Mouse (Mus musculus) embryonic facial prominence, embryonic 15.5 days (tissue): ENCODE measurements around the gene Gsc. TPM values are rescaled to one million over a fixed set of nuclear protein-coding genes. Genes with fewer than 3 reads are reported as not detected.

Experiments used
- ATAC-seq: fragments of 200-750 bp; cut with Nextera tagmentation; 2 replicates; pipeline ENCODE4 v1.8.0; 2017; ENCODE audit warnings: low read depth, moderate TSS enrichment; ENCODE audit not compliant: insufficient number of reproducible peaks, low FRiP score, low TSS enrichment
- H3K27ac ChIP-seq: fragments of 300-500 bp; sonication (generic); replicated peaks from 2 replicates; pipeline ENCODE4 v1.5.1; 2015; ENCODE audit warnings: mild to moderate bottlenecking, inconsistent platforms
- H3K27me3 ChIP-seq: fragments of 300-500 bp; sonication (generic); 2 replicates; pipeline ENCODE4 v1.6.1; 2015; ENCODE audit warnings: inconsistent platforms
- H3K36me3 ChIP-seq: fragments of 300-500 bp; sonication (generic); 2 replicates; pipeline ENCODE4 v1.6.1; 2015; ENCODE audit warnings: mild to moderate bottlenecking, inconsistent platforms
- H3K4me1 ChIP-seq: fragments of 300-500 bp; sonication (generic); 2 replicates; pipeline ENCODE4 v1.6.1; 2015; ENCODE audit warnings: inconsistent platforms
- H3K4me2 ChIP-seq: fragments of 300-500 bp; sonication (generic); replicated peaks from 2 replicates; pipeline ENCODE4 v1.6.1; 2015; ENCODE audit warnings: mild to moderate bottlenecking, inconsistent platforms
- H3K4me3 ChIP-seq: fragments of 300-500 bp; sonication (generic); replicated peaks from 2 replicates; pipeline ENCODE4 v1.5.1; 2015; ENCODE audit warnings: mild to moderate bottlenecking, inconsistent platforms
- H3K9ac ChIP-seq: fragments of 300-500 bp; sonication (generic); 2 replicates; pipeline ENCODE4 v1.6.1; 2015; ENCODE audit warnings: inconsistent platforms
- H3K9me3 ChIP-seq: fragments of 300-500 bp; sonication (generic); replicated peaks from 2 replicates; pipeline ENCODE4 v1.6.1; 2016; ENCODE audit warnings: inconsistent platforms
- WGBS: fragments of 180-500 bp; shearing (Covaris S2); methylation state at CpG from one replicate; pipeline ENCODE4 v1.1.7; 2015; 5-methylcytosine and 5-hydroxymethylcytosine counted together
- polyA plus RNA-seq: library from polyadenylated mRNA; unstranded; fragments of >200 nt; fragmentation: Nextera tagmentation; extraction: Ambion mirVana; gene quantifications from 2 replicates; pipeline ENCODE4 v1.2.1, GENCODE M21; 2015

The Gsc gene
- polyA plus RNA-seq, 1 experiment from 2014 or later, result 13.8 TPM

- WGBS, result 17% methylated on average over 22 of the region's 22 CpGs
- Histone ChIP-seq H3K27ac (no peak overlapping the region; the same call in 1 of the 2 replicates), H3K9ac (no peak overlapping the region), H3K4me1 (peaks cover 36% of the 10 kb centered on the region), H3K9me3 (no peaks in the 10 kb centered on the region), H3K27me3 (peaks cover 68% of the 10 kb centered on the region), H3K4me3 (peak overlapping the region; percentile 62), H3K36me3 (no peaks in the 10 kb centered on the region), H3K4me2 (peak overlapping the region; percentile 91)
- ATAC-seq, result no peak
These were observed 2.0 kb upstream of the Gsc start for GRCm38 (mm10) chr12:104474881-104475740.

- H3K27ac ChIP-seq, result peak overlapping the region; percentile 68
- no peaks in the 10 kb centered on the region for H3K9me3 ChIP-seq
- H3K9ac ChIP-seq, result peak overlapping the region; percentile 18
- WGBS, result 7% methylated on average over 42 of the region's 42 CpGs
- no peaks in the 10 kb centered on the region for H3K36me3 ChIP-seq
- H3K4me2 ChIP-seq, result peak overlapping the region; percentile 91
- no peak for ATAC-seq
- peaks cover 36% of the 10 kb centered on the region for H3K4me1 ChIP-seq
- H3K27me3 ChIP-seq, result peaks cover 70% of the 10 kb centered on the region
- H3K4me3 ChIP-seq, result peak overlapping the region; percentile 62
These were observed 1.2 kb upstream of the Gsc start for GRCm38 (mm10) chr12:104474191-104474871.

GRCm38 (mm10) chr12:104473492-104473891, 362 bp upstream of the Gsc start:
- Histone ChIP-seq H3K27ac (peak overlapping the region; percentile 68), H3K4me1 (peaks cover 38% of the 10 kb centered on the region), H3K36me3 (no peaks in the 10 kb centered on the region), H3K27me3 (peaks cover 72% of the 10 kb centered on the region), H3K9ac (peak overlapping the region; percentile 18; the same call in 1 of the 2 replicates), H3K9me3 (no peaks in the 10 kb centered on the region), H3K4me2 (peak overlapping the region; percentile 91), H3K4me3 (peak overlapping the region; percentile 62)
- 2% methylated on average over 17 of the region's 18 CpGs for WGBS
- no peak for ATAC-seq

GRCm38 (mm10) chr12:104472218-104472525, 958 bp downstream of the Gsc start:
- under 1% methylated on average over 25 of the region's 25 CpGs for WGBS
- peak overlapping the region; percentile 62 for H3K4me3 ChIP-seq
- H3K4me1 ChIP-seq, result peaks cover 36% of the 10 kb centered on the region
- H3K4me2 ChIP-seq, result peak overlapping the region; percentile 91
- peaks cover 64% of the 10 kb centered on the region for H3K27me3 ChIP-seq
- H3K9me3 ChIP-seq, result no peaks in the 10 kb centered on the region
- H3K9ac ChIP-seq, result peak overlapping the region; percentile 55
- no peaks in the 10 kb centered on the region for H3K36me3 ChIP-seq
- ATAC-seq, result no peak
- H3K27ac ChIP-seq, result peak overlapping the region; percentile 80; the same call in 1 of the 2 replicates

GRCm38 (mm10) chr12:104471351-104472217, 1.5 kb downstream of the Gsc start:
- 4% methylated on average over 57 of the region's 57 CpGs for WGBS
- peak overlapping the region; percentile 62 for H3K4me3 ChIP-seq
- peak overlapping the region; percentile 91 for H3K4me2 ChIP-seq
- H3K27ac ChIP-seq, result no peak overlapping the region
- peaks cover 36% of the 10 kb centered on the region for H3K4me1 ChIP-seq
- no peaks in the 10 kb centered on the region for H3K9me3 ChIP-seq
- peaks cover 68% of the 10 kb centered on the region for H3K27me3 ChIP-seq
- H3K36me3 ChIP-seq, result no peaks in the 10 kb centered on the region
- peak overlapping the region; percentile 55 for H3K9ac ChIP-seq
- no peak for ATAC-seq

GRCm38 (mm10) chr12:104470646-104471045, 2.5 kb downstream of the Gsc start:
- H3K27ac ChIP-seq, result no peak overlapping the region
- H3K9ac ChIP-seq, result no peak overlapping the region
- peaks cover 59% of the 10 kb centered on the region for H3K27me3 ChIP-seq
- 36% methylated on average over 6 of the region's 6 CpGs for whole genome bisulfite sequencing
- H3K4me1 ChIP-seq, result peaks cover 36% of the 10 kb centered on the region
- H3K9me3 ChIP-seq, result no peaks in the 10 kb centered on the region
- H3K36me3 ChIP-seq, result no peaks in the 10 kb centered on the region
- peak overlapping the region; percentile 91 for H3K4me2 ChIP-seq
- ATAC-seq, result no peak
- H3K4me3 ChIP-seq, result peak overlapping the region; percentile 62

GRCm38 (mm10) chr12:104468783-104469182, 4.3 kb downstream of the Gsc start:
- Histone ChIP-seq H3K27ac (no peak overlapping the region), H3K36me3 (no peaks in the 10 kb centered on the region), H3K4me1 (peaks cover 25% of the 10 kb centered on the region), H3K9me3 (no peaks in the 10 kb centered on the region), H3K9ac (no peak overlapping the region), H3K27me3 (peaks cover 45% of the 10 kb centered on the region), H3K4me3 (no peak overlapping the region), H3K4me2 (no peak overlapping the region)
- ATAC-seq, result no peak
- WGBS, result 7% methylated on average over 4 of the region's 4 CpGs

- H3K4me2 ChIP-seq, result no peak overlapping the region
- no peak overlapping the region for H3K4me3 ChIP-seq
- peaks cover 39% of the 10 kb centered on the region for H3K27me3 ChIP-seq
- H3K27ac ChIP-seq, result no peak overlapping the region
- H3K36me3 ChIP-seq, result no peaks in the 10 kb centered on the region
- WGBS, result 33% methylated on average over 6 of the region's 6 CpGs
- no peak for ATAC-seq
- H3K9me3 ChIP-seq, result no peaks in the 10 kb centered on the region
- no peak overlapping the region for H3K9ac ChIP-seq
- H3K4me1 ChIP-seq, result peaks cover 17% of the 10 kb centered on the region
These were observed 5.8 kb downstream of the Gsc start for GRCm38 (mm10) chr12:104467372-104467771.

GRCm38 (mm10) chr12:104466930-104467329, 6.2 kb downstream of the Gsc start:
- no peak for ATAC-seq
- H3K4me1 ChIP-seq, result peaks cover 12% of the 10 kb centered on the region
- no peak overlapping the region for H3K4me2 ChIP-seq
- peaks cover 34% of the 10 kb centered on the region for H3K27me3 ChIP-seq
- H3K9me3 ChIP-seq, result no peaks in the 10 kb centered on the region
- H3K27ac ChIP-seq, result no peak overlapping the region
- no peak overlapping the region for H3K4me3 ChIP-seq
- no peak overlapping the region for H3K9ac ChIP-seq
- 35% methylated on average over 7 of the region's 7 CpGs for WGBS
- H3K36me3 ChIP-seq, result no peaks in the 10 kb centered on the region

GRCm38 (mm10) chr12:104461372-104461771, 11.8 kb downstream of the Gsc start:
- Histone ChIP-seq H3K27ac (no peak overlapping the region), H3K4me3 (no peak overlapping the region), H3K36me3 (no peaks in the 10 kb centered on the region), H3K9me3 (no peaks in the 10 kb centered on the region), H3K4me2 (no peak overlapping the region), H3K9ac (no peak overlapping the region), H3K4me1 (no peaks in the 10 kb centered on the region), H3K27me3 (no peaks in the 10 kb centered on the region)
- ATAC-seq, result no peak
- 22% methylated on average over 8 of the region's 8 CpGs for WGBS

GRCm38 (mm10) chr12:104459377-104459776, 13.8 kb downstream of the Gsc start:
- Histone ChIP-seq H3K4me1 (no peaks in the 10 kb centered on the region), H3K4me3 (no peak overlapping the region), H3K4me2 (no peak overlapping the region), H3K9me3 (no peaks in the 10 kb centered on the region), H3K27me3 (no peaks in the 10 kb centered on the region), H3K36me3 (no peaks in the 10 kb centered on the region), H3K27ac (no peak overlapping the region), H3K9ac (no peak overlapping the region)
- WGBS, result 64% methylated on average over 6 of the region's 6 CpGs
- ATAC-seq, result no peak
